Mouse (Mus musculus): ENCODE measurements around the gene Ttyh2.

- TF ChIP-seq GATA1 (IDR thresholded peaks at IDR 0.05; ENCODE audit: borderline replicate concordance, low read length): no peak
- TF ChIP-seq CTCF (IDR thresholded peaks at IDR 0.05; ENCODE audit: low read depth, low read length): no peak
- no peak for TF ChIP-seq POLR2AphosphoS5 (IDR thresholded peaks at IDR 0.05; ENCODE audit: insufficient replicate concordance, low read depth, low read length)
- TF ChIP-seq TAL1 (conservative IDR thresholded peaks at IDR 0.05; ENCODE audit: low read depth, low read length): no peak
- TF ChIP-seq GATA2 (IDR thresholded peaks at IDR 0.05; ENCODE audit: borderline replicate concordance, low read depth, low read length): no peak
These were observed 27.2 kb downstream of the Ttyh2 start for GRCm38 (mm10) chr11:114702311-114702995.
